Mouse (Mus musculus) MN1 (cell line): ENCODE results near the gene Ahcyl1.
A peak's percentile ranks its signal among the peaks of the same experiment; 100 is the strongest.
"Not testable (repeated sequence)": the region's sequence is repeated elsewhere in the genome, so short reads cannot be mapped to it uniquely, and the experiment has no call there.

Experiments used
- DNase-seq: peaks from one replicate; pipeline ENCODE4 v3.0.0-alpha.2; 2016; ENCODE audit warnings: low spot score

The Ahcyl1 gene

GRCm38 (mm10) chr3:107654861-107655260 lies 41.5 kb downstream of the Ahcyl1 start:
- no peak for DNase-seq

GRCm38 (mm10) chr3:107652968-107653367 lies 43.4 kb downstream of the Ahcyl1 start:
- DNase-seq = no peak

GRCm38 (mm10) chr3:107650276-107650675 lies 46.1 kb downstream of the Ahcyl1 start:
- not testable (repeated sequence) for DNase-seq

- DNase-seq = no peak
Observed at GRCm38 (mm10) chr3:107646947-107647346, 49.4 kb downstream of the Ahcyl1 start.

- DNase-seq = no peak
Observed at GRCm38 (mm10) chr3:107637606-107638172, 58.7 kb downstream of the Ahcyl1 start.

GRCm38 (mm10) chr3:107636236-107636635 lies 60.1 kb downstream of the Ahcyl1 start:
- DNase-seq = no peak

GRCm38 (mm10) chr3:107635836-107636235 lies 60.5 kb downstream of the Ahcyl1 start:
- DNase-seq = no peak

GRCm38 (mm10) chr3:107633906-107634305 lies 62.5 kb downstream of the Ahcyl1 start:
- no peak for DNase-seq

- DNase-seq = no peak
Observed at GRCm38 (mm10) chr3:107632786-107633185, 63.6 kb downstream of the Ahcyl1 start.

- peak; percentile 96 for DNase-seq
Observed at GRCm38 (mm10) chr3:107631523-107631958, 64.8 kb downstream of the Ahcyl1 start, which contains the start of gene Strip1. Gene Strip1, minus strand, starts transcription at chr3:107631694.

GRCm38 (mm10) chr3:107630682-107631522 lies 65.5 kb downstream of the Ahcyl1 start, which contains the start of gene Gm10961:
Gene Gm10961, plus strand, starts transcription at chr3:107631322.
- peak; percentile 30 for DNase-seq

GRCm38 (mm10) chr3:107629411-107629810 lies 66.9 kb downstream of the Ahcyl1 start:
- DNase-seq = no peak

GRCm38 (mm10) chr3:107628551-107628950 lies 67.8 kb downstream of the Ahcyl1 start:
- no peak for DNase-seq

GRCm38 (mm10) chr3:107627641-107628040 lies 68.7 kb downstream of the Ahcyl1 start:
- DNase-seq = no peak

- no peak for DNase-seq
Observed at GRCm38 (mm10) chr3:107626751-107627150, 69.6 kb downstream of the Ahcyl1 start.

GRCm38 (mm10) chr3:107625536-107625935 lies 70.8 kb downstream of the Ahcyl1 start:
- DNase-seq = no peak

- DNase-seq = no peak
Observed at GRCm38 (mm10) chr3:107624424-107624823, 71.9 kb downstream of the Ahcyl1 start.

GRCm38 (mm10) chr3:107622537-107622936 lies 73.8 kb downstream of the Ahcyl1 start:
- no peak for DNase-seq

GRCm38 (mm10) chr3:107621286-107622075 lies 74.9 kb downstream of the Ahcyl1 start:
- no peak for DNase-seq

- no peak for DNase-seq
Observed at GRCm38 (mm10) chr3:107619911-107620310, 76.4 kb downstream of the Ahcyl1 start.

GRCm38 (mm10) chr3:107617800-107618199 lies 78.6 kb downstream of the Ahcyl1 start:
- no peak for DNase-seq
